Mouse (Mus musculus): ENCODE results near the gene Muc3. TPM values are rescaled to one million over a fixed set of nuclear protein-coding genes. Genes with fewer than 3 reads are reported as not detected.

Gene Muc3
- polyA plus RNA-seq, 1 experiment from 2014 or later, result not detected

DNA sequence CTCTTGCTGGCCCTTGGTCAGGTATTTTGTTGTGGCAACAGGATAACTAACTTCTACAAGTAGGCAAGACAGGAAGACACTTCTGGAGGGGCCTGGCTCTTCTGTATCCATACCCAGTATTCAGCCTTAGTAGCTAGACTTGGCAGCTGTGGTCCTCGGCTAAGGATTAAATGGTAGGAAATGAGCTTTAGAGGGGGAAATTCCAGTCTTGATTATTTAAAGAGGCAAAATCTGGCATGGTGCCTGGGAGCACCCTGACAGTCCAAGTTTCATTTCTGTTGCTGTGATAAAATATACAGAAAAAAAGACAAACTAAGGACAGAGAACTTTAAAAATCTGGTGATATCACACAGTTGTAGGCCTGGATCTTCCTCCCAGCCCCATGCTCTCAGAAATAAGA lies 53.1 kb downstream of the Muc3 start:
- Histone ChIP-seq H3K4me2 (ENCODE audit: low read depth, low read length) (no peak overlapping the region), H3K27ac (replicated peaks; ENCODE audit: low read depth, low read length) (no peak overlapping the region), H3K9me3 (ENCODE audit: control insufficient read depth, low read length) (0 out of 2 replicates have a peak, but pooled peaks cover 4% of the 10 kb centered on the region), H3K27me3 (replicated peaks; ENCODE audit: control insufficient read depth, insufficient read depth, low read length) (no peaks in the 10 kb centered on the region), H3K4me3 (ENCODE audit: low read depth, low read length) (no peak overlapping the region), H3K36me3 (ENCODE audit: control insufficient read depth, insufficient read depth, low read length) (no peaks in the 10 kb centered on the region), H3K9ac (ENCODE audit: low read depth, low read length) (no peak overlapping the region), H3K4me1 (ENCODE audit: control insufficient read depth, insufficient read depth, low read length) (no peaks in the 10 kb centered on the region)
- DNase-seq (ENCODE audit: low spot score), result peak; percentile 78
- no peak for ATAC-seq (ENCODE audit: low read depth)
- 19% methylated on average over 1 of the region's 1 CpGs for WGBS

GRCm38 (mm10) chr5:137095135-137095534 lies 54.0 kb downstream of the Muc3 start:
- DNase-seq (ENCODE audit: low spot score), result no peak
- ATAC-seq (ENCODE audit: low read depth), result no peak
- Histone ChIP-seq H3K27me3 (replicated peaks; ENCODE audit: control insufficient read depth, insufficient read depth, low read length) (no peaks in the 10 kb centered on the region), H3K27ac (replicated peaks; ENCODE audit: low read depth, low read length) (no peak overlapping the region), H3K4me1 (ENCODE audit: control insufficient read depth, insufficient read depth, low read length) (no peaks in the 10 kb centered on the region), H3K4me3 (ENCODE audit: low read depth, low read length) (no peak overlapping the region), H3K9ac (ENCODE audit: low read depth, low read length) (no peak overlapping the region), H3K36me3 (ENCODE audit: control insufficient read depth, insufficient read depth, low read length) (no peaks in the 10 kb centered on the region), H3K9me3 (ENCODE audit: control insufficient read depth, low read length) (0 out of 2 replicates have a peak, but pooled peaks cover 4% of the 10 kb centered on the region), H3K4me2 (ENCODE audit: low read depth, low read length) (no peak overlapping the region)
- WGBS, result 86% methylated on average over 10 of the region's 10 CpGs

GRCm38 (mm10) chr5:137093720-137094119 lies 55.4 kb downstream of the Muc3 start:
- Histone ChIP-seq H3K36me3 (ENCODE audit: control insufficient read depth, insufficient read depth, low read length) (no peaks in the 10 kb centered on the region), H3K9me3 (ENCODE audit: control insufficient read depth, low read length) (0 out of 2 replicates have a peak, but pooled peaks cover 4% of the 10 kb centered on the region), H3K27me3 (replicated peaks; ENCODE audit: control insufficient read depth, insufficient read depth, low read length) (no peaks in the 10 kb centered on the region), H3K9ac (ENCODE audit: low read depth, low read length) (no peak overlapping the region), H3K4me1 (ENCODE audit: control insufficient read depth, insufficient read depth, low read length) (no peaks in the 10 kb centered on the region), H3K4me2 (ENCODE audit: low read depth, low read length) (no peak overlapping the region), H3K4me3 (ENCODE audit: low read depth, low read length) (no peak overlapping the region), H3K27ac (replicated peaks; ENCODE audit: low read depth, low read length) (no peak overlapping the region)
- no peak for ATAC-seq (ENCODE audit: low read depth)
- 71% methylated on average over 9 of the region's 9 CpGs for WGBS
- DNase-seq (ENCODE audit: low spot score), result no peak

DNA sequence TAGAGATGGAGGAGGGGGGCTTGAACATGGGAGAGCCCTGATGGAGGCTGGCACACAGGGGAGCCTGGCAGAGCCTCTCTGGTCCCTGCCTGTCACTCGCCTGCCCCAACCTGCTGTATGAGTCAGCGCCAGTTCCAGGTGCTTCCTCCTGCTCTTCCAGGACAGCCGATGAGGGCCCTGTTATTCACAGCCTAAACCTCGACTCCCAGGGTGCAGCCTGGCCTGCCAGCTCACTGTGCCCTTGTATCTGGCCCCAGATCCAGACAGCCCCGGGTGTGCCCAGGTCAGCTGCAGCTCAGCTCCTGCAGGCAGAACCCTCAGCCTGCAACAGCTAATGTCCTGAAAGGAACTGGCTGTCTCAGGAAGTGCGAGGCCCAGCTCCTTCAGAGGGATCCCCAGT lies 57.6 kb downstream of the Muc3 start:
- no peak for DNase-seq (ENCODE audit: low spot score)
- Histone ChIP-seq H3K4me3 (ENCODE audit: low read depth, low read length) (no peak overlapping the region), H3K4me1 (ENCODE audit: control insufficient read depth, insufficient read depth, low read length) (no peaks in the 10 kb centered on the region), H3K9me3 (ENCODE audit: control insufficient read depth, low read length) (0 out of 2 replicates have a peak, but pooled peaks cover 2% of the 10 kb centered on the region), H3K36me3 (ENCODE audit: control insufficient read depth, insufficient read depth, low read length) (no peaks in the 10 kb centered on the region), H3K4me2 (ENCODE audit: low read depth, low read length) (no peak overlapping the region), H3K27ac (replicated peaks; ENCODE audit: low read depth, low read length) (no peak overlapping the region), H3K9ac (ENCODE audit: low read depth, low read length) (no peak overlapping the region), H3K27me3 (replicated peaks; ENCODE audit: control insufficient read depth, insufficient read depth, low read length) (no peaks in the 10 kb centered on the region)
- WGBS, result 32% methylated on average over 5 of the region's 6 CpGs
- 0 out of 2 replicates have a peak, but pooled peaks have one; percentile 18 for ATAC-seq (ENCODE audit: low read depth)

DNA sequence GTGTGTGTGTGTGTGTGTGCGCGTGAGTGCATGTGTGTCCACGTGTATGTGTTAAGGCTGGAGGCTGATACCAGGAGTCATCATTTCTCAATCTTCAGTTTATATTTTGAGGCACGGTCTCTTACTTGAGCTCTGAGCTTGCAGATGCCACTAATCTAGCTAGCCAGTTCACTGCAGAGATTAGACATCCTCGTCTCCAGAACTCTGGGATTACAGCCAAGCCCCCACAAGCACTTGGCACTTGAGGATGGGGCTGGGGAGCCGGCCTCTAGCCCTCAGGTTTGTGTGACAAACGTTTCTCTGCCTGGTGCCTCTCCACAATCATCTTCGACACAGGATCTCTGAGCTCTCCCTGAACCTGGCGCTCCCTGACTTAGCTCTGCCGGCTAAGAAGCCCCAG lies 58.3 kb downstream of the Muc3 start:
- DNase-seq (ENCODE audit: low spot score), result no peak
- H3K27ac ChIP-seq (replicated peaks; ENCODE audit: low read depth, low read length), result no peak overlapping the region
- H3K9ac ChIP-seq (ENCODE audit: low read depth, low read length), result no peak overlapping the region
- WGBS, result 75% methylated on average over 10 of the region's 10 CpGs
- ATAC-seq (ENCODE audit: low read depth), result no peak
- no peaks in the 10 kb centered on the region for H3K27me3 ChIP-seq (replicated peaks; ENCODE audit: control insufficient read depth, insufficient read depth, low read length)
- H3K9me3 ChIP-seq (ENCODE audit: control insufficient read depth, low read length), result no peaks in the 10 kb centered on the region
- H3K36me3 ChIP-seq (ENCODE audit: control insufficient read depth, insufficient read depth, low read length), result no peaks in the 10 kb centered on the region
- H3K4me2 ChIP-seq (ENCODE audit: low read depth, low read length), result no peak overlapping the region
- H3K4me3 ChIP-seq (ENCODE audit: low read depth, low read length), result no peak overlapping the region
- no peaks in the 10 kb centered on the region for H3K4me1 ChIP-seq (ENCODE audit: control insufficient read depth, insufficient read depth, low read length)

GRCm38 (mm10) chr5:137087410-137087809 lies 61.7 kb downstream of the Muc3 start:
- no peak overlapping the region for H3K4me2 ChIP-seq (ENCODE audit: low read depth, low read length)
- peak; percentile 25 for DNase-seq (ENCODE audit: low spot score)
- no peak overlapping the region for H3K27ac ChIP-seq (replicated peaks; ENCODE audit: low read depth, low read length)
- H3K9me3 ChIP-seq (ENCODE audit: control insufficient read depth, low read length), result no peaks in the 10 kb centered on the region
- no peaks in the 10 kb centered on the region for H3K27me3 ChIP-seq (replicated peaks; ENCODE audit: control insufficient read depth, insufficient read depth, low read length)
- ATAC-seq (ENCODE audit: low read depth), result no peak
- 89% methylated on average over 8 of the region's 8 CpGs for whole genome bisulfite sequencing
- H3K4me1 ChIP-seq (ENCODE audit: control insufficient read depth, insufficient read depth, low read length), result no peaks in the 10 kb centered on the region
- H3K4me3 ChIP-seq (ENCODE audit: low read depth, low read length), result no peak overlapping the region
- H3K9ac ChIP-seq (ENCODE audit: low read depth, low read length), result no peak overlapping the region
- H3K36me3 ChIP-seq (ENCODE audit: control insufficient read depth, insufficient read depth, low read length), result no peaks in the 10 kb centered on the region

DNA sequence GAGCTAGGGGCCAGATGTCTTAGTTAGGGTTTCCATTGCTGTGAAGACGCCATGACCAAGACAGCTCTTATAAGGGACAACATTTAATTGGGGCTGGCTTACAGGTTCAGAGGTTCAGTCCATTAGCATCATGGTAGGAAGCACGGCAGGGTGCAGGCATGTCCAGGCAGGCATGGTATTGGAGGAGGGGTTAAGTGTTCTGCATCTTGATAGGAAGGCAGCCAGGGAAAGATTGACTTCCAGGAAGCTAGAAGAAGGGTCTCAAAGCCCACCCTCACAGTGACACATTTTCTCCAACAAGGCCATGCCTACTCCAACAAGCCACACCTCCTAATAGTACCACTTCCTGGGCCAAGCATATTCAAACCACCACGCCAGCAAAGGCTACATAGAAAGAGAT lies 63.4 kb downstream of the Muc3 start:
- WGBS, result 86% methylated on average over 3 of the region's 3 CpGs
- ATAC-seq (ENCODE audit: low read depth), result no peak
- Histone ChIP-seq H3K4me1 (ENCODE audit: control insufficient read depth, insufficient read depth, low read length) (no peaks in the 10 kb centered on the region), H3K27me3 (replicated peaks; ENCODE audit: control insufficient read depth, insufficient read depth, low read length) (no peaks in the 10 kb centered on the region), H3K4me3 (ENCODE audit: low read depth, low read length) (no peak overlapping the region), H3K9me3 (ENCODE audit: control insufficient read depth, low read length) (no peaks in the 10 kb centered on the region), H3K4me2 (ENCODE audit: low read depth, low read length) (no peak overlapping the region), H3K9ac (ENCODE audit: low read depth, low read length) (no peak overlapping the region), H3K36me3 (ENCODE audit: control insufficient read depth, insufficient read depth, low read length) (no peaks in the 10 kb centered on the region), H3K27ac (replicated peaks; ENCODE audit: low read depth, low read length) (no peak overlapping the region)
- no peak for DNase-seq (ENCODE audit: low spot score)

DNA sequence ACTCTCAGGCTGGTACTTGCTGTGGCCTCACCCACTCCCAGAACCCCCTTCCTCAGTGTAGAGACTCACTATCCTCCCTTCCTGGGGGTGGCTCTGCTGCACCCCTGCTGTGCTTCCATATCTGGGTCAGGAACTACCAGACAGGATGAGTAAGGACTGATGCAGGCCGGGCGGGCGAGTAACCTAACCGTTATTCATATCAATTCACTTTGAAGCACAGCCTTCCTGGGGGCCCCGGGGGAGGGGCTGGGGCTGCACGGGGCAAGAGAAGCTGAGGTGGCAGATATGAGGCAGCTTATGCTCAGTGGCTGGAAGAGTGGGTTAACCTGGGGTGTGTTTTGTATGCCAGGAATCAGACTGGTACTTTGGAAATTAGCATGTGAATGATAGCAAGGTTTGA lies 64.1 kb downstream of the Muc3 start:
- Histone ChIP-seq H3K27me3 (replicated peaks; ENCODE audit: control insufficient read depth, insufficient read depth, low read length) (no peaks in the 10 kb centered on the region), H3K9ac (ENCODE audit: low read depth, low read length) (no peak overlapping the region)
- 82% methylated on average over 6 of the region's 6 CpGs for WGBS

More for the DNA sequence above, 64.1 kb downstream of the Muc3 start:
- Histone ChIP-seq H3K4me2 (ENCODE audit: low read depth, low read length) (no peak overlapping the region), H3K4me3 (ENCODE audit: low read depth, low read length) (no peak overlapping the region), H3K27ac (replicated peaks; ENCODE audit: low read depth, low read length) (no peak overlapping the region), H3K9me3 (ENCODE audit: control insufficient read depth, low read length) (no peaks in the 10 kb centered on the region), H3K36me3 (ENCODE audit: control insufficient read depth, insufficient read depth, low read length) (no peaks in the 10 kb centered on the region), H3K4me1 (ENCODE audit: control insufficient read depth, insufficient read depth, low read length) (no peaks in the 10 kb centered on the region)
- DNase-seq (ENCODE audit: low spot score), result no peak
- ATAC-seq (ENCODE audit: low read depth), result no peak
